ENCODE assay signal across 8 mouse cellular contexts in genomic region chr15:102673548-102673947, GRCm38 (mm10). TPM values are rescaled to one million over a fixed set of nuclear protein-coding genes. Genes with fewer than 3 reads are reported as not detected.
DNase-seq lines count a peak whose midpoint lies in the region; ATAC-seq and TF ChIP-seq lines count a peak whose summit lies in the region.

No protein-coding gene starts in this region.

- TF ChIP-seq EP300 in stomach, postnatal 0 days (optimal IDR thresholded peaks at IDR 0.05) = no peak

- H3K36me3 ChIP-seq in intestine, embryonic 16.5 days (ENCODE audit: control insufficient read depth, insufficient read depth, low read length) = no peaks in the 10 kb centered on the region
- peaks cover 10% of the 10 kb centered on the region for H3K36me3 ChIP-seq in midbrain, embryonic 10.5 days
- no peaks in the 10 kb centered on the region for H3K36me3 ChIP-seq in stomach, postnatal 0 days (ENCODE audit: control insufficient read depth, insufficient read depth, low read length)

- TF ChIP-seq CTCF in stomach, postnatal 0 days (IDR thresholded peaks at IDR 0.05; ENCODE audit: low read depth) = no peak

- ATAC-seq in intestine, embryonic 16.5 days = peak; percentile 45
- ATAC-seq in stomach, postnatal 0 days (ENCODE audit: low FRiP score, low TSS enrichment) = peak; percentile 75
- ATAC-seq in granulocyte monocyte progenitor cell, adult 5-6 weeks (replicated peaks; ENCODE audit: poor library complexity, severe bottlenecking) = no peak

- H3K4me2 ChIP-seq in intestine, embryonic 16.5 days (ENCODE audit: low read depth, low read length) = peak overlapping the region; percentile 90
- H3K4me2 ChIP-seq in stomach, postnatal 0 days (replicated peaks; ENCODE audit: low read depth) = peak overlapping the region; percentile 91

- no peaks in the 10 kb centered on the region for H3K27me3 ChIP-seq in intestine, embryonic 16.5 days (replicated peaks; ENCODE audit: control insufficient read depth, insufficient read depth, low read length)
- no peaks in the 10 kb centered on the region for H3K27me3 ChIP-seq in midbrain, embryonic 10.5 days (ENCODE audit: low read depth, poor library complexity, severe bottlenecking)
- no peaks in the 10 kb centered on the region for H3K27me3 ChIP-seq in stomach, postnatal 0 days (ENCODE audit: control insufficient read depth, insufficient read depth, low read length)

- H3K9ac ChIP-seq in intestine, embryonic 16.5 days (ENCODE audit: low read depth, low read length) = no peak overlapping the region; the same call in 1 of the 2 replicates
- H3K9ac ChIP-seq in stomach, postnatal 0 days (ENCODE audit: low read length) = no peak overlapping the region; the same call in 1 of the 2 replicates

- no peaks in the 10 kb centered on the region for H3K9me3 ChIP-seq in intestine, embryonic 16.5 days (ENCODE audit: control insufficient read depth, low read length)
- no peaks in the 10 kb centered on the region for H3K9me3 ChIP-seq in midbrain, embryonic 10.5 days (replicated peaks)
- H3K9me3 ChIP-seq in stomach, postnatal 0 days (ENCODE audit: control insufficient read depth, low read length) = no peaks in the 10 kb centered on the region

- WGBS in intestine, embryonic 16.5 days = 2% methylated on average over 10 of the region's 10 CpGs
- WGBS in midbrain, embryonic 10.5 days = 3% methylated on average over 10 of the region's 10 CpGs
- 4% methylated on average over 10 of the region's 10 CpGs for WGBS in stomach, postnatal 0 days

- peak overlapping the region; percentile 24 for H3K4me3 ChIP-seq in intestine, embryonic 16.5 days (ENCODE audit: low read length)
- peak overlapping the region; percentile 84 for H3K4me3 ChIP-seq in midbrain, embryonic 10.5 days
- peak overlapping the region; percentile 54 for H3K4me3 ChIP-seq in stomach, postnatal 0 days (ENCODE audit: low read depth, low read length)

- H3K4me1 ChIP-seq in intestine, embryonic 16.5 days (ENCODE audit: control insufficient read depth, insufficient read depth, low read length) = peaks cover 23% of the 10 kb centered on the region
- peaks cover 52% of the 10 kb centered on the region for H3K4me1 ChIP-seq in midbrain, embryonic 10.5 days
- H3K4me1 ChIP-seq in stomach, postnatal 0 days (replicated peaks; ENCODE audit: control insufficient read depth, insufficient read depth) = no peaks in the 10 kb centered on the region

- intact Hi-C loops in left cerebral cortex, postnatal 36 days (cut with DNase I) = loop anchor here (5.0 kb wide), 1 partner anchor 116 kb away; no protein-coding TSS in a partner anchor

- peak overlapping the region; percentile 83 for H3K27ac ChIP-seq in intestine, embryonic 16.5 days (ENCODE audit: low read length)
- peak overlapping the region; percentile 100 for H3K27ac ChIP-seq in midbrain, embryonic 10.5 days (replicated peaks)
- H3K27ac ChIP-seq in stomach, postnatal 0 days (replicated peaks) = peak overlapping the region; percentile 99

- peak; percentile 72 for DNase-seq in adrenal gland, postnatal 14 days
- DNase-seq in embryo, embryonic 9.5 days (ENCODE audit: extremely low spot score) = peak; percentile 81
- peak; percentile 99 for DNase-seq in heart, adult 11 months
- peak; percentile 42 to 54 for DNase-seq in left cerebral cortex, postnatal 36 days (ENCODE audit: low spot score in 2 of 2)
- peak; percentile 65 for DNase-seq in midbrain, embryonic 10.5 days (ENCODE audit: low spot score)
- DNase-seq in stomach, postnatal 0 days (ENCODE audit: low spot score) = peak; percentile 55

RNA-seq across cellular contexts. Expression of gene Atp5g2, which starts 1.4 kb away (rescaled TPM):
- total RNA-seq in adrenal gland, postnatal 14 days (2021) = 35.4 and 47.3 TPM in 2 replicates
- 55.5 and 77.3 TPM in 2 replicates for polyA plus RNA-seq in intestine, embryonic 16.5 days (2015; fragmentation: Nextera tagmentation; extraction: Ambion mirVana)
- 10 to 100 TPM in 1 of 2 experiments, 1 to 10 TPM in 1; 8.8 to 11.0 TPM for total RNA-seq in left cerebral cortex, postnatal 36 days (2021)
- polyA plus RNA-seq in midbrain, embryonic 10.5 days (2016; fragmentation: Nextera tagmentation; extraction: Ambion mirVana) = 62.3 and 73.7 TPM in 2 replicates
- polyA plus RNA-seq in stomach, postnatal 0 days (2015; fragmentation: Nextera tagmentation; extraction: Ambion mirVana) = 66.6 and 71.4 TPM in 2 replicates
- 69.8 and 122 TPM in 2 replicates for total RNA-seq in granulocyte monocyte progenitor cell, adult 5-6 weeks (2014; fragmentation: Nextera tagmentation)
- total RNA-seq in granulocyte monocyte progenitor cell, adult 5-6 weeks (2017) = 83.4 and 95.4 TPM in 2 replicates

RNA-seq across cellular contexts. Expression of gene Atf7, which starts 48.3 kb away (rescaled TPM):
- total RNA-seq in adrenal gland, postnatal 14 days (2021) = 76.1 and 86.7 TPM in 2 replicates
- 21.9 and 22.5 TPM in 2 replicates for polyA plus RNA-seq in intestine, embryonic 16.5 days (2015; fragmentation: Nextera tagmentation; extraction: Ambion mirVana)
- total RNA-seq in left cerebral cortex, postnatal 36 days (2021) = 10 to 100 TPM; 27.1 to 43.0 TPM
- polyA plus RNA-seq in midbrain, embryonic 10.5 days (2016; fragmentation: Nextera tagmentation; extraction: Ambion mirVana) = 14.9 and 21.8 TPM in 2 replicates
- polyA plus RNA-seq in stomach, postnatal 0 days (2015; fragmentation: Nextera tagmentation; extraction: Ambion mirVana) = 17.0 and 17.3 TPM in 2 replicates
- 124 and 212 TPM in 2 replicates for total RNA-seq in granulocyte monocyte progenitor cell, adult 5-6 weeks (2014; fragmentation: Nextera tagmentation)
- total RNA-seq in granulocyte monocyte progenitor cell, adult 5-6 weeks (2017) = 43.1 and 60.2 TPM in 2 replicates

RNA-seq across cellular contexts. Expression of gene Calcoco1, which starts 48.4 kb away (rescaled TPM):
- total RNA-seq in adrenal gland, postnatal 14 days (2021) = 85.8 and 96.7 TPM in 2 replicates
- 26.5 and 27.0 TPM in 2 replicates for polyA plus RNA-seq in intestine, embryonic 16.5 days (2015; fragmentation: Nextera tagmentation; extraction: Ambion mirVana)
- 10 to 100 TPM; 70.8 to 82.0 TPM for total RNA-seq in left cerebral cortex, postnatal 36 days (2021)
- 26.0 and 31.1 TPM in 2 replicates for polyA plus RNA-seq in midbrain, embryonic 10.5 days (2016; fragmentation: Nextera tagmentation; extraction: Ambion mirVana)
- polyA plus RNA-seq in stomach, postnatal 0 days (2015; fragmentation: Nextera tagmentation; extraction: Ambion mirVana) = 25.5 and 27.6 TPM in 2 replicates
- 10.8 and 19.3 TPM in 2 replicates for total RNA-seq in granulocyte monocyte progenitor cell, adult 5-6 weeks (2014; fragmentation: Nextera tagmentation)
- 5.1 and 12.2 TPM in 2 replicates for total RNA-seq in granulocyte monocyte progenitor cell, adult 5-6 weeks (2017)

RNA-seq across cellular contexts. Expression of gene Gm28047, which starts 48.7 kb away (rescaled TPM):
- 2.8 TPM in 1 of 2 replicates, not detected in the other for total RNA-seq in adrenal gland, postnatal 14 days (2021)
- not detected in 2 replicates for polyA plus RNA-seq in intestine, embryonic 16.5 days (2015; fragmentation: Nextera tagmentation; extraction: Ambion mirVana)
- total RNA-seq in left cerebral cortex, postnatal 36 days (2021) = not detected
- not detected in 2 replicates for polyA plus RNA-seq in midbrain, embryonic 10.5 days (2016; fragmentation: Nextera tagmentation; extraction: Ambion mirVana)
- not detected in 2 replicates for polyA plus RNA-seq in stomach, postnatal 0 days (2015; fragmentation: Nextera tagmentation; extraction: Ambion mirVana)
- total RNA-seq in granulocyte monocyte progenitor cell, adult 5-6 weeks (2014; fragmentation: Nextera tagmentation) = not detected in 2 replicates
- total RNA-seq in granulocyte monocyte progenitor cell, adult 5-6 weeks (2017) = not detected in 2 replicates

Comparison
In these comparisons a context has a peak if more than half of its experiments do, and no peak if none do; other contexts are left out.
1. DNase-seq: peak in every context shown above with its lines; median percentile 99 in heart, adult 11 months; 81 in embryo, embryonic 9.5 days; 72 in adrenal gland, postnatal 14 days; 65 in midbrain, embryonic 10.5 days; 55 in stomach, postnatal 0 days; 48 in left cerebral cortex, postnatal 36 days.
2. H3K4me3 ChIP-seq: peak in every context shown above with its lines; median percentile 84 in midbrain, embryonic 10.5 days; 54 in stomach, postnatal 0 days; 24 in intestine, embryonic 16.5 days.